Mouse (Mus musculus) cerebellum, adult 8-10 months (tissue): ENCODE measurements around the gene Sohlh2.
A peak's percentile ranks its signal among the peaks of the same experiment; 100 is the strongest.
"Not testable (repeated sequence)": the region's sequence is repeated elsewhere in the genome, so short reads cannot be mapped to it uniquely, and the experiment has no call there.

Experiments used
- DNase-seq: peaks from one replicate; pipeline ENCODE4 v3.0.0; 2022

Gene Sohlh2

GRCm38 (mm10) chr3:55181766-55182165, at the start of gene Sohlh2:
Gene Sohlh2, plus strand, starts transcription at chr3:55182028.
- DNase-seq, result no peak

GRCm38 (mm10) chr3:55137039-55137438, 44.8 kb upstream of the Sohlh2 start, which contains the start of gene Ccdc169:
Gene Ccdc169, plus strand, starts transcription at chr3:55137339.
- DNase-seq, result no peak

- no peak for DNase-seq
These were observed 42.0 kb upstream of the Sohlh2 start for GRCm38 (mm10) chr3:55139837-55140236.

- DNase-seq, result no peak
These were observed 40.4 kb upstream of the Sohlh2 start for GRCm38 (mm10) chr3:55141401-55141800.

GRCm38 (mm10) chr3:55144916-55145315, 36.9 kb upstream of the Sohlh2 start:
- DNase-seq, result no peak

GRCm38 (mm10) chr3:55146441-55146840, 35.4 kb upstream of the Sohlh2 start:
- no peak for DNase-seq

GRCm38 (mm10) chr3:55147156-55147555, 34.7 kb upstream of the Sohlh2 start:
- no peak for DNase-seq

GRCm38 (mm10) chr3:55148091-55148490, 33.7 kb upstream of the Sohlh2 start:
- no peak for DNase-seq

GRCm38 (mm10) chr3:55151656-55152433, 30.0 kb upstream of the Sohlh2 start:
- DNase-seq, result peak; percentile 42

GRCm38 (mm10) chr3:55152673-55153334, 29.0 kb upstream of the Sohlh2 start:
- no peak for DNase-seq

GRCm38 (mm10) chr3:55154163-55154562, 27.7 kb upstream of the Sohlh2 start:
- DNase-seq, result no peak

- no peak for DNase-seq
These were observed 24.4 kb upstream of the Sohlh2 start for GRCm38 (mm10) chr3:55157413-55157812.

GRCm38 (mm10) chr3:55161144-55161543, 20.7 kb upstream of the Sohlh2 start:
- no peak for DNase-seq

GRCm38 (mm10) chr3:55163510-55163909, 18.3 kb upstream of the Sohlh2 start:
- DNase-seq, result no peak

- no peak for DNase-seq
These were observed 9.3 kb upstream of the Sohlh2 start for GRCm38 (mm10) chr3:55172478-55172877.

GRCm38 (mm10) chr3:55177271-55177670, 4.6 kb upstream of the Sohlh2 start:
- DNase-seq, result no peak

GRCm38 (mm10) chr3:55191668-55192067, 9.8 kb downstream of the Sohlh2 start:
- no peak for DNase-seq

GRCm38 (mm10) chr3:55193351-55193750, 11.5 kb downstream of the Sohlh2 start:
- DNase-seq, result no peak

- DNase-seq, result no peak
These were observed 13.0 kb downstream of the Sohlh2 start for GRCm38 (mm10) chr3:55194792-55195191.

- DNase-seq, result no peak
These were observed 13.9 kb downstream of the Sohlh2 start for GRCm38 (mm10) chr3:55195581-55196327.

- no peak for DNase-seq
These were observed 14.5 kb downstream of the Sohlh2 start for GRCm38 (mm10) chr3:55196328-55196710.

- not testable (repeated sequence) for DNase-seq
These were observed 21.8 kb downstream of the Sohlh2 start for GRCm38 (mm10) chr3:55203621-55204020.

- DNase-seq, result no peak
These were observed 24.6 kb downstream of the Sohlh2 start for GRCm38 (mm10) chr3:55206413-55206812.

GRCm38 (mm10) chr3:55207665-55208064, 25.8 kb downstream of the Sohlh2 start:
- no peak for DNase-seq
